Mouse (Mus musculus) retina, embryonic 14.5 days (tissue): ENCODE measurements around the gene Gtf2f1.

Experiments
- DNase-seq: peaks from one replicate; pipeline ENCODE4 v3.0.0-alpha.2; 2015; ENCODE audit warnings: low spot score

Gtf2f1 gene

DNA sequence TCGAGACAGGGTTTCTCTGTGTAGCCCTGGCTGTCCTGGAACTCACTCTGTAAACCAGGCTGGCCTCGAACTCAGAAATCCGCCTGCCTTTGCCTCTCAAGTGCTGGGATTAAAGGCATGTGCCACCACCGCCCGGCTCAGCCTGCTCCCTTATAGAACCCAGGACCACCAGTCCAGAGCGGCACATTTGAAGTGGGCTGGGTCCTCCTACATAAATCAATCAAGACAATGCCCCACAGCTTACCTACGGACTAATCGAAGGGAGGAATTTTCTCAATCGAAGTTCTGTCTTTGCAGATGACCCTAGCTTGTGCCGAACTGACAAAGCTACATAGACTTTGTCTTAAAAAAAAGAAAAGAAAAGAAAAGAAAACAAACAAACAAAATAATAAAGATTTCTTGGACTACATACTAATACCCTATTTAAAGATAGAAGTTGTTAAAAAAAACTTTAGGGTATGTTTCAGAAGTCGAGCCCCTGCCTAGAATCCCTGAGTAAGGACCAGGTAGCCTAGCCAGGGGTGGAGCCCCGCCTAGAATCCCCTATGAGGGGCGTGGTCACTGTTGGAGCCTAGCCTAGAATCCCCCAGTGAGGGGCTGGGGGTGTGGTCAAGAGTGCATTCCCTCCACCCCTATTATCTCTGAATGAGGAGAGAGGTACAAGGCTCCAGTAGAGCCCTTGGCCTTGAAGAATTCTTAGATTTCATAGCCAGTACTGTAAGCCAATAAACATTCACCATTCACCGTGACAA lies 37.0 kb downstream of the Gtf2f1 start:
- no peak for DNase-seq

DNA sequence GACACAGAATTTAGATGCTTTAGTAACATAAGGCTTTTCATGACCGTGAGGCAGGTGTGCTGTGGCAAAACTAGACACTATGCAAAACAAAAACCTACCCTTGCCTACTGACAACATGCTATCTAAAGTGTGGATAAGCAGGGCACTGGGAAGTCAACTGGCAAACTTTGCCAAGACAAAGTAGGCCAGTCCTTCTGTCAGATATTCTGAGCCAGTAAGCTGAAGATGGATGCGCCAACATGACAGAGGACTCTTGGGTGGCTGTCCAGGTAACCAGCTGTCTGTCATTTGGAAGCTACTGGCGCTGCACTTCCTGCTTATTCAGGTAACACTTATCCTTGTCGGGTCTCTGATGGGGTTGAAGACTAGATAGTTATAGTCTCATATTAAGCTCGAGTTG lies 41.0 kb downstream of the Gtf2f1 start:
- DNase-seq: no peak

DNA sequence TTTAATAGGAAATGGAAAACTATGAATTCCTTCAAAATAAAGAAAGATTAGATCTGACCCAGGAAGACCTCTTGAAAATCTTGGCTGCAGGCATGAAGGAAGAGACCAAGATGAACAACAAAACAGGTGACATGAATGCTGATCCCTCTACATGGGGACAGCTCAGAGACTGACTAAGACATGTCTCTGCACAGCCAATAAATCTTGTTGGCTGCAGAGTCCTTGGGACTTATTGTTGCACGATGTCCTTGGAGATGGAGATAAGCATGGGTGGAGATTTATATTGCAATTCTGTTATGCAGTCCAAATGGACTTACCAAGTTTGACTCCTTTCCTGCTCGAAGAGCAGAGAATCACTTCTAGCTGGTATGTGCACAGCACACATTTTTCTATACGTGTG lies 41.8 kb downstream of the Gtf2f1 start:
- DNase-seq: no peak

DNA sequence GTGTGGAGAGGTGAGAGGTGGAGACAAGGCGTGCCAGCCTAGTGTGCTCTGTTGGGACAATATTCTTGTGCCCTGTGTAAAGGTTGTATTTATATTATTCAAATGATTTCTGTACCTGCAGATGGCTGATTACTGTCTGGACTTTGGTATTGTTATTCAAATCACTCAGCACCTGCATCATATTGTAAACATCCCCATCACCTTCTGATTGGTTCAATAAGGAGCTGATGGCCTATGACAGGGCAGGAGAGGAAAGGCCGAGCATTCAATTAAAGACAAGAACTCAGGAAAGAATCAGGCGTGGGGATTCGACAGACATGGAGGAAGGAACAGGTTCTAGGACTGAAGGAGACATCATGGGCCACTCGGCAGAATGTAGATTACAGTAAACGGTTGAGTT lies 47.4 kb downstream of the Gtf2f1 start:
- no peak for DNase-seq

DNA sequence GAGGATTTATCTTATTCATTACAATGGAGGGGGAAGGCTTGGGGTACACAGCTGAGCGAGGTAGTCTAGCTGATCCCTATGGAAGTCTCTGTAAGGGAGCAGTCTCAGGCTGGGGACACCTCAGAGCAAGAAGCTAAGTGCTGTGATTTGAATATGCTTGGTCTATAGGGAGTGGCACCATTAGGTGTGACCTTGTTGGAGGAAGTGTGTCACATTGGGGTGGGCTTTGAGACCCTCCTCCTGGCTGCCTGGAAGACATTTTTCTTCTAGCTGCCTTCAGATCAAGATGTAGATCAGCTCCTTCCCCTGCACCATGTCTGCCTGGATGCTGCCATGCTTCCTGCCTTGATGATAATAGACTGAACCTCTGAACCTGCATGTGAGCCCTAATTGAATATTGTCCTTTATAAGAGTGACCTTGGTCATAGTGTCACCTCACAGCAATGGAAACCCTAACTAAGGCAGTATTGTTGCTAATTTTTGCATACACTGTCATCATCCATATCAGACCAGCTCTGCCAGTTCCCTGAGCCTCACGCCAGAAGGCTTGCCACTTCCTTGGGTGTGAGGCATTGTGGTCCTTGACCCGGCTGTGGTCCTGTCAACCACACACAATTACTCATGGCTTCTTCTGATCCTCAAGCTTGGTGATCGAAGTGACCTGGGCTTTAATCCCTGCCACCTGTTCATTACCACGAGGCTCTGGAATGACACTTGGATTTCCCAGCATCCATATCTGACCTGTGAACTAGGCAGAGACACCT lies 48.3 kb downstream of the Gtf2f1 start:
- no peak for DNase-seq

DNA sequence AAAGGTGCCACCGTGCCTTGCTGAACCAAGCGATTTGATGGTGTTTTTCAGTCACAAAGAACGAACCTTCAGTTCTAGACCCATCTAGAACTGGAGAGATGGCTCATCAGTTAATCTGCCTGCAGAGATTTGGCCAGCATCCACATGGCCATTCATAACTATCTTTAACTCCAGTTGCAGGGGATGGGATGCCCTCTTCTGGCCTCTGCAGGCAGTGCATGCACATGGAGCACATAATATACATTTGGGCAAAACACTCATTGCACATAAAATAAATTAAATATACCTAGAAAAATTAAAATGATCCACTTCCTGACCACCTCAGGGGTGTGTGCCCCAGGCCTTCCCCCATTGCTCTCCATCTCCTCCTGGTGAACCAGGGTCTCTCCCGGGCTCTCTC lies 49.2 kb downstream of the Gtf2f1 start:
- no peak for DNase-seq

DNA sequence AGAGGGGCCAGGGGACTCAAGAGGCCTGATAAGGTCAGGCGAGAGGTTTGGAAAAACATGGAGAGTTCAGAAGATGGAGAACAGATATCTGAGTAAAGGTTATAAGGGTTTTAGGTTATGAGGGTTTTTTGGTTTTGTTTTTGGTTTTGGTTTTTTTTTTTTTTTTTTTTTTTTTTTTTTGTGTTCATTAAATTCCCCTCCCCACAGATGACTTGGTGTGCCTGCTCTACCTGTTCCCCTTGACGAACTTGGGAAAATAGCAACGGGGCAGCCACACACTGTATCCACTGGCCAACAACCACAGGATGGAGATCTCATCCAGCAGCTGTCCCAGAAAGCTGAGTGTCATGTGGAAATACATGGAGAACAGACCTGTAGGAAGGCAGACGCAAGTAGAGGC lies 52.4 kb downstream of the Gtf2f1 start:
- DNase-seq: no peak

DNA sequence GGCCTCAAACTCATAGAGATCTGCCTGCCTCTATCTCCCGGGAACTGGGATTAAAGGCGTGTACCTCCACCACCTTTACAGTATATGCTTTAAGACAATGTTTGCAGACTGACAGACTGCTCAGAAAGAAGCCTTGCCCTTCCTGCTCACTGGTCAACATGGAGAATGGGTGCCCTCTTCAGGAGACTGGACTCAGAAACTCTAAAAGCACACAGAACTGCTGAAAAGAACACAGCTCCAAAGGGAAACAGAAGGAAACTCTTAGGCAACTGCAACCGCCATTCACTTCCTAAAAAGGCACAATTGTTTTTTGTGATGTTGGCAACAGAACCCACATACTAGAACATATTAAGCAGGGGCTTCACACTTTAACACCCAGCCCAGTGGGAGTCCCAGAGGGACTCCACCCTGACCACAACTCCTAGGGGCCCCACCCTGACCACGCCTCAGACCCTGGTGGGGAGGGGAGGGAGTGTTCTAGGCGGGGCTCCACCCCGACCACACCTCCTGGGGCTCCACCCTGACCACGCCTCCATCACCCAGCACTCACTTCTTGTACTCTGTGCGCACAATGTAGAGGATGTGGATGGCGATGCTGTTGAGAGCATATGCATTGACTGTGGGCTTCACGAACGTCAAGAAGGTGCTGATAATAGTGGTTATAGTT lies 53.2 kb downstream of the Gtf2f1 start:
- DNase-seq: no peak

DNA sequence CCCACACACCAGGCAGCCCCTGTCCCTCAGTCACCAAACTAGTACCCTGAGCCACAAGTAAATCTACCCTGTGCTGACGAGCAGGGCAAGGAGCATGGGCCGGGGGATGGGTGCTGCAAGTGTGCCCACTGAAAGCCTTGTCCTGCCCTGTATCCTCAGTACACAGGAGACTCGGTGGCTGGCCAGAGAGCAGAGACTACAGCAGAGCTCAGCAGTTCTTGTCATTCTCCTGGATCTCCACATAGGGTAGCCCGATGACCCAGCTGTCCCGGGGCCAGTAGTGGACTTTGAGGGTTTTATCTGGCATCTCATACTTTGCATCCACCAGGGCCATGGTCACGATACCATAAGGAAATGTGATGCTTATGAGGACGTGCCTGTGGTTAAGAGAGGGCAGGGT lies 56.2 kb downstream of the Gtf2f1 start:
- no peak for DNase-seq
